Mouse (Mus musculus) embryonic fibroblast, embryonic 13.5 days (primary cell): Measurements from ENCODE around the gene Arhgap31.

ENCODE experiments used
- CTCF ChIP-seq: IDR thresholded peaks from 2 replicates; pipeline ENCODE4 v1.5.1; 2011; ENCODE audit warnings: mild to moderate bottlenecking, control low read depth, low read length, moderate library complexity, borderline replicate concordance; ENCODE audit not compliant: insufficient read depth
- POLR2A ChIP-seq: IDR thresholded peaks from 2 replicates; pipeline ENCODE4 v1.6.1; 2011; ENCODE audit warnings: low read depth, mild to moderate bottlenecking, control low read depth, low read length, moderate library complexity

- no peak for TF ChIP-seq CTCF
- TF ChIP-seq POLR2A = no peak
These were observed 37.3 kb downstream of the Arhgap31 start for GRCm38 (mm10) chr16:38675600-38676335.
